ENCODE assay signal across 8 mouse cellular contexts in the genomic region with DNA sequence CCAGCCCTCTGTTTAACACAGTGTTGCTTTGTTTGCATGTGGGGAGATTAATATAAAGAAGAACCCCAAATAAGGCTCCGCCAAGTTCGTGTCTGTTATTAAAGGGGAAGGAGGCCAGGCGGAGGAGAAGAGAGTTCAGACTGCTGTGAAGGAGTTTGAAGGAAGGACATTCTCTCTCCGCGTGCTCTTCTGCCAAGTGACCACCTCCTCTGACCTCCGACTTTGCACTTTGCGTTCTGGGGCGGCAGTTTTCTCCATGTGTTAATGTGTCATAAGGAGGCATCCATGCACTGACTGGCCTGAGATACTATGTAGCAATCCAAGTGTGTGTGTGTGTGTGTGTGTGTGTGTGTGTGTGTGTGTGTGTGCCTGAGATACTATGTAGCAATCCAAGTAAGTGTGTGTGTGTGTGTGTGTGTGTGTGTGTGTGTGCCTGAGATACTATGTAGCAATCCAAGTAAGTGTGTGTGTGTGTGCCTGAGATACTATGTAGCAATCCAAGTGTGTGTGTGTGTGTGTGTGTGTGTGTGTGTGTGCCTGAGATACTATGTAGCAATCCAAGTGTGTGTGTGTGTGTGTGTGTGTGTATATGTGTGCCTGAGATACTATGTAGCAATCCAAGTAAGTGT. TPM values are rescaled to one million over a fixed set of nuclear protein-coding genes. Genes with fewer than 3 reads are reported as not detected.
A peak's percentile ranks its signal among the peaks of the same experiment; 100 is the strongest.
DNase-seq lines count a peak whose midpoint lies in the region; ATAC-seq and TF ChIP-seq lines count a peak whose summit lies in the region.
"Not testable (repeated sequence)": the region's sequence is repeated elsewhere in the genome, so short reads cannot be mapped to it uniquely, and the experiment has no call there.

No protein-coding gene starts in this region.

- intact Hi-C loops in heart, adult 2 months (cut with DNase I), result not testable (repeated sequence)

- H3K4me1 ChIP-seq in heart, adult 2 months (ENCODE audit: control insufficient read depth, insufficient read depth, low read length), result peaks cover 26% of the 10 kb centered on the region
- peaks cover 26% of the 10 kb centered on the region for H3K4me1 ChIP-seq in hindbrain, postnatal 0 days (ENCODE audit: insufficient read depth, low read length)
- peaks cover 41% of the 10 kb centered on the region for H3K4me1 ChIP-seq in kidney, postnatal 0 days (replicated peaks; ENCODE audit: insufficient read depth, low read length)
- not testable (repeated sequence) for H3K4me1 ChIP-seq in liver, postnatal 0 days (ENCODE audit: insufficient read depth)
- H3K4me1 ChIP-seq in midbrain, embryonic 12.5 days, result peaks cover 31% of the 10 kb centered on the region
- H3K4me1 ChIP-seq in stomach, embryonic 16.5 days (ENCODE audit: control insufficient read depth, insufficient read depth, low read length), result peaks cover 33% of the 10 kb centered on the region

- not testable (repeated sequence) for TF ChIP-seq CTCF in heart, adult 2 months (IDR thresholded peaks at IDR 0.05); hindbrain, postnatal 0 days (IDR thresholded peaks at IDR 0.05; ENCODE audit: low read depth); kidney, postnatal 0 days (IDR thresholded peaks at IDR 0.05; ENCODE audit: low read depth); liver, postnatal 0 days (IDR thresholded peaks at IDR 0.05; ENCODE audit: low read depth)

- DNase-seq in 3T3-L1 (ENCODE audit: low read depth, low spot score), result peak; percentile 22
- peak; percentile 49 for DNase-seq in embryo, embryonic 10.5 days (ENCODE audit: low spot score)
- not testable (repeated sequence) for DNase-seq in heart, adult 2 months; hindbrain, postnatal 0 days (ENCODE audit: low spot score); liver, postnatal 0 days
- DNase-seq in kidney, postnatal 0 days (ENCODE audit: low spot score), result peak; percentile 67

- peak overlapping the region; percentile 47 for H3K27ac ChIP-seq in heart, adult 2 months
- H3K27ac ChIP-seq in hindbrain, postnatal 0 days; midbrain, embryonic 12.5 days (replicated peaks): not testable (repeated sequence)
- H3K27ac ChIP-seq in kidney, postnatal 0 days, result peak overlapping the region; percentile 83
- H3K27ac ChIP-seq in liver, postnatal 0 days (ENCODE audit: low read depth), result 0 out of 2 replicates have a peak overlapping the region, but pooled peaks have one; percentile 24
- H3K27ac ChIP-seq in stomach, embryonic 16.5 days (ENCODE audit: low read length), result peak overlapping the region; percentile 50

- not testable (repeated sequence) for H3K27me3 ChIP-seq in heart, adult 2 months (ENCODE audit: control insufficient read depth, insufficient read depth, low read length); hindbrain, postnatal 0 days (ENCODE audit: insufficient read depth, low read length); kidney, postnatal 0 days (ENCODE audit: insufficient read depth, low read length); liver, postnatal 0 days (ENCODE audit: insufficient read depth, low read length); midbrain, embryonic 12.5 days; stomach, embryonic 16.5 days (ENCODE audit: control insufficient read depth, insufficient read depth, low read length)

- 45% methylated on average over 8 of the region's 8 CpGs for WGBS in heart, adult 2 months
- 23% methylated on average over 8 of the region's 8 CpGs for WGBS in hindbrain, postnatal 0 days
- WGBS in kidney, postnatal 0 days, result 36% methylated on average over 8 of the region's 8 CpGs
- 58% methylated on average over 8 of the region's 8 CpGs for WGBS in liver, postnatal 0 days (ENCODE audit: insufficient replicate concordance)
- 32% methylated on average over 8 of the region's 8 CpGs for WGBS in midbrain, embryonic 12.5 days
- 27% methylated on average over 8 of the region's 8 CpGs for WGBS in stomach, embryonic 16.5 days

- not testable (repeated sequence) for H3K79me2 ChIP-seq in heart, adult 2 months (replicated peaks; ENCODE audit: control insufficient read depth, insufficient read depth, low read length)

- not testable (repeated sequence) for TF ChIP-seq POLR2A in heart, adult 2 months (IDR thresholded peaks at IDR 0.05; ENCODE audit: insufficient read depth, low read depth, low read length)

- ATAC-seq in hindbrain, postnatal 0 days; midbrain, embryonic 12.5 days (ENCODE audit: low FRiP score, low read depth): not testable (repeated sequence)
- peak; percentile 65 for ATAC-seq in kidney, postnatal 0 days (replicated peaks; ENCODE audit: low FRiP score, low read depth)
- ATAC-seq in liver, postnatal 0 days, result peak; percentile 52
- ATAC-seq in stomach, embryonic 16.5 days (ENCODE audit: insufficient read depth, low FRiP score), result peak; percentile 18; the same call in 1 of the 2 replicates

- not testable (repeated sequence) for H3K36me3 ChIP-seq in heart, adult 2 months (ENCODE audit: control insufficient read depth, insufficient read depth, low read length); hindbrain, postnatal 0 days (ENCODE audit: insufficient read depth, low read length); kidney, postnatal 0 days (ENCODE audit: insufficient read depth, low read length); liver, postnatal 0 days (replicated peaks; ENCODE audit: insufficient read depth, low read length); midbrain, embryonic 12.5 days; stomach, embryonic 16.5 days (ENCODE audit: control insufficient read depth, insufficient read depth, low read length)

- H3K4me2 ChIP-seq in hindbrain, postnatal 0 days (ENCODE audit: low read depth, low read length), result 0 out of 2 replicates have a peak overlapping the region, but pooled peaks have one; percentile 0
- 0 out of 2 replicates have a peak overlapping the region, but pooled peaks have one; percentile 0 for H3K4me2 ChIP-seq in kidney, postnatal 0 days (ENCODE audit: low read length)
- H3K4me2 ChIP-seq in liver, postnatal 0 days (ENCODE audit: low read depth, low read length), result not testable (repeated sequence)
- H3K4me2 ChIP-seq in midbrain, embryonic 12.5 days (replicated peaks), result peak overlapping the region; percentile 3; the same call in 1 of the 2 replicates
- H3K4me2 ChIP-seq in stomach, embryonic 16.5 days (ENCODE audit: low read depth, low read length), result peak overlapping the region; percentile 26

- H3K9me3 ChIP-seq in hindbrain, postnatal 0 days (ENCODE audit: low read length); kidney, postnatal 0 days (replicated peaks; ENCODE audit: low read length); liver, postnatal 0 days (ENCODE audit: low read length); midbrain, embryonic 12.5 days; stomach, embryonic 16.5 days (replicated peaks; ENCODE audit: control insufficient read depth, low read length): not testable (repeated sequence)

- H3K4me3 ChIP-seq in heart, adult 2 months; hindbrain, postnatal 0 days (ENCODE audit: low read length); kidney, postnatal 0 days (replicated peaks; ENCODE audit: low read depth, low read length); liver, postnatal 0 days (ENCODE audit: low read depth, low read length); midbrain, embryonic 12.5 days: not testable (repeated sequence)
- 0 out of 2 replicates have a peak overlapping the region, but pooled peaks have one; percentile 0 for H3K4me3 ChIP-seq in stomach, embryonic 16.5 days (replicated peaks; ENCODE audit: low read length)

- not testable (repeated sequence) for H3K9ac ChIP-seq in heart, adult 2 months (ENCODE audit: low read depth, low read length); hindbrain, postnatal 0 days (replicated peaks; ENCODE audit: low read length); kidney, postnatal 0 days (ENCODE audit: low read depth, low read length); liver, postnatal 0 days (replicated peaks); midbrain, embryonic 12.5 days (replicated peaks); stomach, embryonic 16.5 days (ENCODE audit: low read length)

- not testable (repeated sequence) for TF ChIP-seq EP300 in heart, adult 2 months (IDR thresholded peaks at IDR 0.05; ENCODE audit: insufficient read depth, low read depth, low read length); liver, postnatal 0 days (IDR thresholded peaks at IDR 0.05; ENCODE audit: low read depth)

RNA-seq across cellular contexts. Expression of a gene that starts 37.5 kb away (rescaled TPM):
- total RNA-seq in heart, adult 2 months (2021), result 10 to 100 TPM; 17.3 to 19.6 TPM
- polyA plus RNA-seq in heart, adult 2 months (2012; rRNA removed), result 14.1 and 22.5 TPM in 2 replicates
- total RNA-seq in hindbrain, postnatal 0 days (2014; rRNA removed), result 28.9 and 34.3 TPM in 2 replicates
- 19.2 and 21.5 TPM in 2 replicates for polyA plus RNA-seq in hindbrain, postnatal 0 days (2015; fragmentation: Nextera tagmentation; extraction: Ambion mirVana)
- polyA plus RNA-seq in kidney, postnatal 0 days (2015; fragmentation: Nextera tagmentation; extraction: Ambion mirVana), result 35.2 and 39.6 TPM in 2 replicates
- polyA plus RNA-seq in liver, postnatal 0 days (2015; fragmentation: Nextera tagmentation; extraction: Ambion mirVana), result 6.0 and 6.9 TPM in 2 replicates
- 32.6 and 35.8 TPM in 2 replicates for polyA plus RNA-seq in midbrain, embryonic 12.5 days (2016; fragmentation: Nextera tagmentation; extraction: Ambion mirVana)
- 41.8 and 44.9 TPM in 2 replicates for polyA plus RNA-seq in stomach, embryonic 16.5 days (2015; fragmentation: Nextera tagmentation; extraction: Ambion mirVana)
